Mouse (Mus musculus) liver, embryonic 16.5 days (tissue): Measurements from ENCODE around the gene Arl2. TPM values are rescaled to one million over a fixed set of nuclear protein-coding genes. Genes with fewer than 3 reads are reported as not detected.

Experiments
- ATAC-seq: fragments of 200-750 bp; cut with Nextera tagmentation; 2 replicates; pipeline ENCODE4 v1.8.0; 2017; ENCODE audit warnings: low read depth, mild to moderate bottlenecking, moderate number of reproducible peaks, moderate library complexity
- H3K27ac ChIP-seq: fragments of 300-500 bp; sonication (generic); 2 replicates; pipeline ENCODE4 v1.5.1; 2014; ENCODE audit warnings: mild to moderate bottlenecking, low read length
- H3K27me3 ChIP-seq: fragments of 300-500 bp; sonication (generic); 2 replicates; pipeline ENCODE4 v1.6.1; 2014; ENCODE audit warnings: low read depth, low read length, mixed read lengths; ENCODE audit not compliant: control insufficient read depth, insufficient read depth
- H3K36me3 ChIP-seq: fragments of 300-500 bp; sonication (generic); 2 replicates; pipeline ENCODE4 v1.6.1; 2014; ENCODE audit warnings: mild to moderate bottlenecking; ENCODE audit not compliant: control insufficient read depth, insufficient read depth
- H3K4me1 ChIP-seq: fragments of 300-500 bp; sonication (generic); 2 replicates; pipeline ENCODE4 v1.6.1; 2014; ENCODE audit warnings: low read depth, low read length, mixed read lengths; ENCODE audit not compliant: control insufficient read depth
- H3K4me2 ChIP-seq: fragments of 300-500 bp; sonication (generic); 2 replicates; pipeline ENCODE4 v1.6.1; 2014; ENCODE audit warnings: low read depth, low read length, mixed read lengths
- H3K4me3 ChIP-seq: fragments of 300-500 bp; sonication (generic); 2 replicates; pipeline ENCODE4 v1.5.1; 2014; ENCODE audit warnings: low read depth, mild to moderate bottlenecking, low read length
- H3K9ac ChIP-seq: fragments of 300-500 bp; sonication (generic); 2 replicates; pipeline ENCODE4 v1.6.1; 2014; ENCODE audit warnings: low read depth, low read length
- H3K9me3 ChIP-seq: fragments of 300-500 bp; sonication (generic); replicated peaks from 2 replicates; pipeline ENCODE4 v1.6.1; 2016; ENCODE audit warnings: low read length; ENCODE audit not compliant: control insufficient read depth
- WGBS: fragments of 180-500 bp; shearing (Covaris S2); extraction: QIAGEN DNeasy Blood & Tissue Kit; methylation state at CpG from one replicate; pipeline ENCODE4 v1.1.7; 2014; ENCODE audit not compliant: insufficient replicate concordance; 5-methylcytosine and 5-hydroxymethylcytosine counted together
- polyA plus RNA-seq: library from polyadenylated mRNA; unstranded; fragments of >200 nt; fragmentation: Nextera tagmentation; extraction: Ambion mirVana; gene quantifications from 2 replicates; pipeline ENCODE4 v1.2.1, GENCODE M21; 2015

The Arl2 gene
- polyA plus RNA-seq, 1 experiment from 2014 or later, result 25.1 TPM

DNA sequence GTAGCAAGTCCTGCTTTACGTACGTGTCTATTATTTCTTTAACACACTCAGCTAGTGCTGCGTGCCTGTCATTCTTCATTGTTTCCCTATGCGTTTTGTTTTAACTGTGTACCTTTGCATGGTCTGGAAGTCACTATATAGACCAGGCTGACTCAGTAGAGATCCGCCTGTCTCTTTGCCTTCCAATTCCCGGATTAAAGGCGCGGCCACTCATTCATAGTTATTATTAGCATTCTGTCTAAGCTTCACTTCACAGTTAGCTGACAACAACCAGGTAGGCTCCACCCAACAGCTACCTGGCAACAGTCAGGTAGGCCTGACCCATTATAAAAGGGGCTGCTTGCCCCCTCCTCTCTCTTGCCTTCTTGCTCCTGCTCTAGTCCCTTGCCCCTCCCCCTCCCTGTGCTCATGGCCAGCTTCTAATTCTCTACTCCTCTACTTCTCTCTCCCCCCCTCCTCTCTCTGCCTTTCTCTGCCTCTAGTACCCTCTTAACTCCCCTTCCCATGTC is 22.6 kb downstream of the Arl2 start:
- peaks cover 20% of the 10 kb centered on the region for H3K4me1 ChIP-seq
- no peaks in the 10 kb centered on the region for H3K27me3 ChIP-seq
- WGBS, result 5% methylated on average over 8 of the region's 8 CpGs
- H3K9ac ChIP-seq, result peak overlapping the region; percentile 85
- no peak for ATAC-seq
- H3K27ac ChIP-seq, result peak overlapping the region; percentile 90
- peaks cover 26% of the 10 kb centered on the region for H3K36me3 ChIP-seq
- H3K4me3 ChIP-seq, result peak overlapping the region; percentile 70
- H3K9me3 ChIP-seq, result no peaks in the 10 kb centered on the region
- H3K4me2 ChIP-seq, result peak overlapping the region; percentile 86

DNA sequence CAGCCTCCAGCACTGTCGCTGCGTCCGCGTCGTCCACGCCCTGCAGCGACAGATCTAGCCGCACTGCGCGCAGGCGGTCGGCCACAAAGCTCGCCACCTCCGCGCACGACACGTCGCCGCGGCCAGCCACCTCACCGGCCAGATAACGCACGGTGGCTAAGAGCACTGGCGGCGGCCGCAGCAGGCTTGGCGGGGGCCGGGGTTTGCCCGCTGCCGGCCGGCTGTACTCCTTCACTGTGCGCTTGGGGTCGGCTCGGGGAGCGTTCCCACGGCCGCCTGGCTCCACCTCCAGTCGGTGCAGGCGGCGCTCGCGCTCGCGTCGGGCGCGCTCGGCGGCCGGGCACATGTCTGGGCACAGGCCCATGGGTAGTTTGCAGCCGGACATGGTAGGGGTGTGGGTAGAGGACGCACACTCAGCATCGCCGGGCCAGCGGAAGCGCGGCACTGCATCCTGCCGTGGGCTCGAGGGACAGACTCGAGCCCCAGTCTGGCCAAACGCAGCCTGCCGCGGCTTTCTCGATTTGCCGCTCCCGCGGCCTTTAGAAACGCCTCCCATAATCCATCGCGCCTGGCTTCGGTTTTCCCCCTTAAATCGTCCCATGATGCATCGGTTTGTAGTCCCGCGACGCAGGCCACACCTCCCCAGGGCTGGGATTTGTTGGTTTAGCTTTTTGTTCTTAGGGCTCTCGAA is 23.2 kb downstream of the Arl2 start, which contains the start of gene Sac3d1:
TSS of gene Sac3d1 (minus strand) at position 665 of the 691 bp plus-strand sequence.
- Histone ChIP-seq H3K4me2 (peak within 1 kb of the TSS; percentile 86), H3K4me1 (peaks cover 20% of the 10 kb centered on the region), H3K4me3 (peak within 1 kb of the TSS; percentile 70), H3K27me3 (no peaks in the 10 kb centered on the region), H3K27ac (peak within 1 kb of the TSS; percentile 90), H3K9ac (peak within 1 kb of the TSS; percentile 85), H3K36me3 (peaks cover 26% of the 10 kb centered on the region), H3K9me3 (no peaks in the 10 kb centered on the region)
- WGBS, result under 1% methylated on average over 77 of the region's 77 CpGs
- peak; percentile 80 for ATAC-seq

- peak overlapping the region; percentile 70 for H3K4me3 ChIP-seq
- peak overlapping the region; percentile 86 for H3K4me2 ChIP-seq
- H3K9ac ChIP-seq, result peak overlapping the region; percentile 85
- WGBS, result 2% methylated on average over 32 of the region's 32 CpGs
- H3K27ac ChIP-seq, result peak overlapping the region; percentile 90
- H3K36me3 ChIP-seq, result peaks cover 26% of the 10 kb centered on the region
- H3K27me3 ChIP-seq, result no peaks in the 10 kb centered on the region
- H3K9me3 ChIP-seq, result no peaks in the 10 kb centered on the region
- no peak for ATAC-seq
- H3K4me1 ChIP-seq, result peaks cover 20% of the 10 kb centered on the region
Measured at GRCm38 (mm10) chr19:6117346-6117985, 23.9 kb downstream of the Arl2 start.

- Histone ChIP-seq H3K9ac (no peak overlapping the region), H3K4me1 (peaks cover 20% of the 10 kb centered on the region), H3K4me2 (peak overlapping the region; percentile 86), H3K36me3 (peaks cover 26% of the 10 kb centered on the region), H3K9me3 (no peaks in the 10 kb centered on the region), H3K27me3 (no peaks in the 10 kb centered on the region), H3K4me3 (no peak overlapping the region), H3K27ac (no peak overlapping the region)
- ATAC-seq, result no peak
- WGBS, result 88% methylated on average over 15 of the region's 15 CpGs
Measured at GRCm38 (mm10) chr19:6116113-6116850, 25.1 kb downstream of the Arl2 start.

- WGBS, result 69% methylated on average over 6 of the region's 6 CpGs
- Histone ChIP-seq H3K9ac (no peak overlapping the region), H3K27ac (no peak overlapping the region), H3K9me3 (no peaks in the 10 kb centered on the region), H3K36me3 (peaks cover 18% of the 10 kb centered on the region), H3K27me3 (no peaks in the 10 kb centered on the region), H3K4me3 (no peak overlapping the region), H3K4me1 (peaks cover 13% of the 10 kb centered on the region), H3K4me2 (no peak overlapping the region)
- ATAC-seq, result no peak
Measured at GRCm38 (mm10) chr19:6113116-6113515, 28.2 kb downstream of the Arl2 start.

- H3K4me2 ChIP-seq, result no peak within 1 kb of the TSS
Measured at GRCm38 (mm10) chr19:6105586-6105985, 35.8 kb downstream of the Arl2 start, which contains the start of gene Naaladl1. Gene Naaladl1 (plus strand): TSS chr19:6105782.

DNA sequence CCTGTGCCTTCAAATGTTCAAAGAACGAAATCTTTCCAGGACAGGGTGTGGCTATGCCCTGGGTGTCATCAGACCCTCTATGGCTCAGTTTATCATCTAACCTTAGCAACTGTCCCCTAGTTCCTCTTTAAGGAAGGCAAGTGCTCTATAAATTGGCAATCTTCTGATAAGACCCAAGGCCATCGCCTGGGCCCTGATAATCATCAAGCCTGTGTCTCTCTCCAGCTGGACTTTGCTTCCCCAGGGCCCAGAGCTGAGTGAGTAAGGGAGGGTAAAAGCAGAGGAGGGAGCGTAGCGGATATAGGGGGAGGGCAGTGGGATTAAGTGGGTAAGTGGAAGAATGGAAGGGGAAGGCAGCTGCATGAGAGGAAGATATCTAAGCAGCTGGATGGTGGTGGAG is 36.9 kb downstream of the Arl2 start:
- no peak for ATAC-seq
- H3K9ac ChIP-seq, result no peak overlapping the region
- no peak overlapping the region for H3K4me2 ChIP-seq
- H3K4me3 ChIP-seq, result no peak overlapping the region
- no peak overlapping the region for H3K27ac ChIP-seq
- H3K9me3 ChIP-seq, result no peaks in the 10 kb centered on the region
- 48% methylated on average over 4 of the region's 4 CpGs for WGBS
- no peaks in the 10 kb centered on the region for H3K27me3 ChIP-seq
- no peaks in the 10 kb centered on the region for H3K36me3 ChIP-seq
- H3K4me1 ChIP-seq, result peaks cover 33% of the 10 kb centered on the region

More at GRCm38 (mm10) chr19:6105586-6105985, 35.8 kb downstream of the Arl2 start, which contains the start of gene Naaladl1:
- Histone ChIP-seq H3K27ac (no peak within 1 kb of the TSS), H3K36me3 (no peaks in the 10 kb centered on the region), H3K4me3 (no peak within 1 kb of the TSS), H3K4me1 (peaks cover 33% of the 10 kb centered on the region), H3K9me3 (no peaks in the 10 kb centered on the region), H3K27me3 (no peaks in the 10 kb centered on the region), H3K9ac (no peak within 1 kb of the TSS)
- WGBS, result 81% methylated on average over 7 of the region's 7 CpGs
- ATAC-seq, result no peak

DNA sequence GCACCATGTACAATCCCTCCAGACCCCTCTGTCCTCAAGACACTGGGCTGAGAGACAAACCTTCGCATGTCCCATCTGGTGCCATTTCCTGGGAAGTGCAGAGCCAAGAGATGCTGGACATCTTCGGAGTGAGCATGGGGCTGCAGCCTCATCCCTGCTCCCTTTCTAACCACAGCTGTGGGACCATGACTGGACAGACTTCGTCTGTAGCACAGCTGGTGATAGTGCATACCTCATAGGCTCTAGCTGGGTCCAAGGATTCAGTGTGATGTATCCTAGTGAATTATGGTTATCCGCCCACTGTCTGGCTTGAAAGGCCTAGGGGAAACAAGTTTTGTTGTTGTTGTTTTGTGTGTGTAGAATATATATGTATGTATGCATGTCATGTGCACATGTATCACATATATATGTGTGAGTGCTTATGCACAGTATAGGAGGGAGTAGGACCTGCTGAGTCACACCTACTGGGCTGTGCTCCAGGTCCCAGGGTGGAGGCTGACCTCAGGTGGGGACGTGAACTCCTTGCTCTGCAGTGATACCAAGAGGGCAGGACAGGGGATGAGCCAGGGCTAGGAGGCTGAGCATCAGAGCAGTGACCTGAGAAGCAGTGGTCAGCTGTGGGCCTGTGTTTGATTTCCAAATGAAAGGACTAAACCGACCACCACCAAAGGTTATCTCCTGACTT is 39.0 kb downstream of the Arl2 start:
- no peak overlapping the region for H3K4me2 ChIP-seq
- ATAC-seq, result peak; percentile 97
- no peaks in the 10 kb centered on the region; the same call in 1 of the 2 replicates for H3K36me3 ChIP-seq
- no peaks in the 10 kb centered on the region for H3K27me3 ChIP-seq
- H3K27ac ChIP-seq, result peak overlapping the region; percentile 64
- peaks cover 33% of the 10 kb centered on the region for H3K4me1 ChIP-seq
- H3K9me3 ChIP-seq, result no peaks in the 10 kb centered on the region
- no peak overlapping the region for H3K4me3 ChIP-seq
- H3K9ac ChIP-seq, result no peak overlapping the region
- 59% methylated on average over 6 of the region's 6 CpGs for WGBS
